Mouse (Mus musculus) layer of hippocampus, postnatal 25 days (tissue): ENCODE results near the gene Cd160. TPM values are rescaled to one million over a fixed set of nuclear protein-coding genes. Genes with fewer than 3 reads are reported as not detected.

Source experiments
- DNase-seq, 2 experiments: peaks; one replicate each; pipeline ENCODE4 v3.0.0; 2022; ENCODE audit warnings: mixed read lengths in 2 of 2, low spot score in 1 of 2; ENCODE audit errors: extremely low spot score in 1 of 2
- total RNA-seq, 2 experiments: library from RNA; stranded (reverse); gene quantifications; 2 replicates each; pipeline ENCODE4 v1.2.3; 2021

Gene Cd160
- total RNA-seq = not detected

- no peak for DNase-seq
Observed at GRCm38 (mm10) chr3:96828984-96829383, at the start of gene Cd160, which contains the start of gene Pdzk1. Gene Cd160, minus strand, starts transcription at chr3:96829351. Gene Pdzk1, plus strand, starts transcription at chr3:96829284.

GRCm38 (mm10) chr3:96874808-96875571, 45.8 kb upstream of the Cd160 start:
- DNase-seq = no peak

GRCm38 (mm10) chr3:96872501-96872900, 43.4 kb upstream of the Cd160 start:
- no peak for DNase-seq

GRCm38 (mm10) chr3:96871070-96871469, 41.9 kb upstream of the Cd160 start:
- DNase-seq = no peak

GRCm38 (mm10) chr3:96870270-96870669, 41.1 kb upstream of the Cd160 start:
- DNase-seq = no peak

GRCm38 (mm10) chr3:96869091-96869490, 39.9 kb upstream of the Cd160 start:
- no peak for DNase-seq

GRCm38 (mm10) chr3:96868566-96868965, 39.4 kb upstream of the Cd160 start:
- DNase-seq = no peak

- no peak for DNase-seq
Observed at GRCm38 (mm10) chr3:96867863-96868262, 38.7 kb upstream of the Cd160 start.

GRCm38 (mm10) chr3:96860498-96860897, 31.3 kb upstream of the Cd160 start:
- no peak for DNase-seq

GRCm38 (mm10) chr3:96855833-96856232, 26.7 kb upstream of the Cd160 start:
- no peak for DNase-seq

- no peak for DNase-seq
Observed at GRCm38 (mm10) chr3:96854376-96854775, 25.2 kb upstream of the Cd160 start.

GRCm38 (mm10) chr3:96852561-96852960, 23.4 kb upstream of the Cd160 start:
- no peak for DNase-seq

GRCm38 (mm10) chr3:96849168-96849727, 20.1 kb upstream of the Cd160 start:
- DNase-seq = no peak

GRCm38 (mm10) chr3:96848470-96848869, 19.3 kb upstream of the Cd160 start:
- DNase-seq = peak in 1 of 2 experiments; percentile 21

GRCm38 (mm10) chr3:96847661-96848060, 18.5 kb upstream of the Cd160 start:
- no peak for DNase-seq

- no peak for DNase-seq
Observed at GRCm38 (mm10) chr3:96846985-96847384, 17.8 kb upstream of the Cd160 start.

- no peak for DNase-seq
Observed at GRCm38 (mm10) chr3:96845806-96846205, 16.7 kb upstream of the Cd160 start.

- no peak for DNase-seq
Observed at GRCm38 (mm10) chr3:96845191-96845590, 16.0 kb upstream of the Cd160 start.

GRCm38 (mm10) chr3:96838996-96839645, 10.0 kb upstream of the Cd160 start:
- DNase-seq = no peak

- no peak for DNase-seq
Observed at GRCm38 (mm10) chr3:96836414-96836813, 7.3 kb upstream of the Cd160 start.

- no peak for DNase-seq
Observed at GRCm38 (mm10) chr3:96834587-96835348, 5.6 kb upstream of the Cd160 start.
